Mouse (Mus musculus) liver, adult 2 months (tissue): ENCODE data around the gene Prpsap1.

Experiments
- CTCF ChIP-seq: fragments of 200-500 bp; IDR thresholded peaks from 2 replicates; pipeline ENCODE4 v1.5.1; 2011; ENCODE audit warnings: low read depth, low read length, control low read depth
- POLR2A ChIP-seq: fragments of 200-500 bp; IDR thresholded peaks from 2 replicates; pipeline ENCODE4 v1.6.1; 2011; ENCODE audit warnings: low read length, control low read depth; ENCODE audit not compliant: insufficient read depth; ENCODE audit errors: extremely low read depth

DNA sequence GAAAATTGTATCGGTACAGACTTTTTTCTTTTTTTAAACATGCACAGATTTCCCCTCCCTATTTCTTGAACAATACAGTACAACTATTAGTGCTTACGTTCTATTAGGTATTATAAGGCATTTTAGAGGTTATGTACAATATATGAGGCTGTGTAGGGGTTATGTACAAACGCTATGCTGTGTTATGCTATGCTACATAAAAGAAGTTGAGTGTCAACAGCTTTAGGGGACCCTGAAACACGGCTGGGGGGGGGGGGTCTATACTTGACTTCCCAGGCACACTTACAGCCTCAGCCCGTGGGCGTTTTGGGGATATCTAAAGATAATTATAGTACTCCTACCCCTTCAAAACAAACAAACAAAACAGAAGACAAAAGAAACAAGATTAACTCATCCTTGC is 61.9 kb downstream of the Prpsap1 start:
- no peak for TF ChIP-seq CTCF
- TF ChIP-seq POLR2A = no peak
